Mouse (Mus musculus): ENCODE results near the gene Selenon. TPM values are rescaled to one million over a fixed set of nuclear protein-coding genes. Genes with fewer than 3 reads are reported as not detected.

The Selenon gene
- polyA plus RNA-seq, 1 experiment from 2014 or later = 6.8 TPM

- Histone ChIP-seq H3K4me3 (ENCODE audit: low read depth, low read length) (no peak overlapping the region), H3K4me2 (replicated peaks; ENCODE audit: low read depth) (no peak overlapping the region), H3K27ac (ENCODE audit: low read depth, low read length) (no peak overlapping the region), H3K36me3 (ENCODE audit: control insufficient read depth, insufficient read depth) (no peaks in the 10 kb centered on the region), H3K9ac (ENCODE audit: low read depth, low read length) (no peak overlapping the region), H3K27me3 (replicated peaks; ENCODE audit: control insufficient read depth, insufficient read depth, low read length) (no peaks in the 10 kb centered on the region), H3K4me1 (replicated peaks; ENCODE audit: control insufficient read depth, insufficient read depth, low read length) (no peaks in the 10 kb centered on the region), H3K9me3 (ENCODE audit: control insufficient read depth) (no peaks in the 10 kb centered on the region)
- no peak for TF ChIP-seq CTCF (IDR thresholded peaks at IDR 0.05; ENCODE audit: low read depth)
- ATAC-seq = no peak
- 86% methylated on average over 9 of the region's 9 CpGs for WGBS
Measured at GRCm38 (mm10) chr4:134588287-134588686, 36.3 kb upstream of the Selenon start.

DNA sequence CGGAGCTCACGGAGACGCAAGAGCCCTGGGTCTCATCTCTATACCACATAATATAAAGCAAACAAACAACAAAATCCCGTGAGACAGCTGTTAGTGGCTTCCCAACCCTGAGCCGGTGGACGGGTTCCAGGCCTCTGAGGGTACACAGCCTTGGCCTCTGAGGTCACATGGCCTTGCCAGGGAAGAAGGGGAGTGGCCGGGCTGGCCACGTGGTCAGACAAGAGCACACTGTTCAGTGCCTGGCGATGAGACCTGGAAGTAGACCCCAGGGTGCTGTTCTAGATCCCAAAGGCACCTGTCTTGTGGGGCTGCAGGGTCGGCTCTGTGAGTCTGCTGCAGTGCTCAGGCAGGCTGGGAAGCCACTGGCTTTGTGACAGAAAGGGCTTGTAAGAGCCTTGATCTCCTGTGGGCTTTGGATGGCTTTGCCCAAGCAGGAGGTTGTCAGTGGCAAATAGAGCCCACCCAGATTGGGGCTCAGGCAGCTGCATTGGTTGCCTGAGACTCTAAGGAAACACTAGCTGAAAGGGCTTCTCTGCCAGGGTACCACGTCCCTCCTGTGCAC lies 35.8 kb upstream of the Selenon start:
- no peak overlapping the region for H3K4me3 ChIP-seq (ENCODE audit: low read depth, low read length)
- H3K27ac ChIP-seq (ENCODE audit: low read depth, low read length) = no peak overlapping the region
- H3K27me3 ChIP-seq (replicated peaks; ENCODE audit: control insufficient read depth, insufficient read depth, low read length) = no peaks in the 10 kb centered on the region
- ATAC-seq = no peak
- no peak overlapping the region for H3K4me2 ChIP-seq (replicated peaks; ENCODE audit: low read depth)
- no peaks in the 10 kb centered on the region for H3K36me3 ChIP-seq (ENCODE audit: control insufficient read depth, insufficient read depth)
- WGBS = 51% methylated on average over 11 of the region's 11 CpGs
- H3K9me3 ChIP-seq (ENCODE audit: control insufficient read depth) = no peaks in the 10 kb centered on the region
- H3K9ac ChIP-seq (ENCODE audit: low read depth, low read length) = no peak overlapping the region
- H3K4me1 ChIP-seq (replicated peaks; ENCODE audit: control insufficient read depth, insufficient read depth, low read length) = no peaks in the 10 kb centered on the region
- TF ChIP-seq CTCF (IDR thresholded peaks at IDR 0.05; ENCODE audit: low read depth) = no peak

DNA sequence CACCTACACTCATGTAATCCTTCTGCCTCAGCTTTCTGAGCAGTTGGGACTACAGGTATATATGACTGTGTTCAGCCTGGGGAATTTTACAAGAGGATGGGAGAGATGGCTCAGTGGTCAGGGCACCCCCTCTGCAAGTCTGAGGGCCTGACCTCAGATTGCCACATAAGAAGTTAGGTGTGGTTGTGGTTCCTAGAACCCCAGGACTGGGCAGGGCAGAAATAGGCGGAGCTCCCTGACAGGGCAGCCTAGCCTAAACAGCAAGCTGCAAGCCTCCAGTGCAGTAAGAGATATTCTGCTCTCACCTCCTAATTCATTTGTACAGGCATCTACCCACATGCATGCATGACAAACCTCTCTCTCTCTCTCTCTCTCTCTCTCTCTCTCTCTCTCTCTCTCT lies 34.7 kb upstream of the Selenon start:
- 79% methylated on average over 1 of the region's 1 CpGs for WGBS
- Histone ChIP-seq H3K9me3 (ENCODE audit: control insufficient read depth) (no peaks in the 10 kb centered on the region), H3K4me1 (replicated peaks; ENCODE audit: control insufficient read depth, insufficient read depth, low read length) (no peaks in the 10 kb centered on the region), H3K9ac (ENCODE audit: low read depth, low read length) (no peak overlapping the region), H3K4me2 (replicated peaks; ENCODE audit: low read depth) (no peak overlapping the region), H3K27ac (ENCODE audit: low read depth, low read length) (no peak overlapping the region), H3K27me3 (replicated peaks; ENCODE audit: control insufficient read depth, insufficient read depth, low read length) (no peaks in the 10 kb centered on the region), H3K4me3 (ENCODE audit: low read depth, low read length) (no peak overlapping the region), H3K36me3 (ENCODE audit: control insufficient read depth, insufficient read depth) (no peaks in the 10 kb centered on the region)
- no peak for ATAC-seq
- TF ChIP-seq CTCF (IDR thresholded peaks at IDR 0.05; ENCODE audit: low read depth) = no peak

DNA sequence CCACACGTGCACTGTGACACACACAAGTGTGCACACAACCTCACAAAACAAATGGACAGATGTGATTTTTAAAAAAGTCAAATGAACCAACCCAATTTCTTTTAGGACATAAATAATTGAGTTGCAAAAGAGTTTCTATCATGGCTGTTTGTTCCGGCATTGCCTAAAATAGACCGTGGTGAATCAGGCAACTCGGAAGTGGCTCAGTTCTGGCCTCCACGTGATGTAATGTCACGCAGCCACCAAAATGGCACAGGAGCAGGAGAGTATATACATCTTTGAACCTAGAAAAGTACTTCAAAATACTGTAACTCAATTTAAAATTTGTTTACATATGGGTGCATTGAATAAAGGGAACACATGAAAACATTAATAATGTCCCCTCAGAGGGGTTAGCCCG lies 34.2 kb upstream of the Selenon start:
- H3K4me3 ChIP-seq (ENCODE audit: low read depth, low read length) = no peak overlapping the region
- H3K4me2 ChIP-seq (replicated peaks; ENCODE audit: low read depth) = no peak overlapping the region
- H3K27ac ChIP-seq (ENCODE audit: low read depth, low read length) = no peak overlapping the region
- H3K27me3 ChIP-seq (replicated peaks; ENCODE audit: control insufficient read depth, insufficient read depth, low read length) = no peaks in the 10 kb centered on the region
- H3K9me3 ChIP-seq (ENCODE audit: control insufficient read depth) = no peaks in the 10 kb centered on the region
- no peak overlapping the region for H3K9ac ChIP-seq (ENCODE audit: low read depth, low read length)
- 80% methylated on average over 7 of the region's 7 CpGs for WGBS
- no peak for TF ChIP-seq CTCF (IDR thresholded peaks at IDR 0.05; ENCODE audit: low read depth)
- no peaks in the 10 kb centered on the region for H3K36me3 ChIP-seq (ENCODE audit: control insufficient read depth, insufficient read depth)
- ATAC-seq = no peak
- no peaks in the 10 kb centered on the region for H3K4me1 ChIP-seq (replicated peaks; ENCODE audit: control insufficient read depth, insufficient read depth, low read length)

GRCm38 (mm10) chr4:134583513-134583912 lies 31.5 kb upstream of the Selenon start:
- no peaks in the 10 kb centered on the region for H3K36me3 ChIP-seq (ENCODE audit: control insufficient read depth, insufficient read depth)
- H3K4me3 ChIP-seq (ENCODE audit: low read depth, low read length) = no peak overlapping the region
- no peak overlapping the region for H3K9ac ChIP-seq (ENCODE audit: low read depth, low read length)
- no peak overlapping the region for H3K27ac ChIP-seq (ENCODE audit: low read depth, low read length)
- no peak for ATAC-seq
- no peaks in the 10 kb centered on the region for H3K9me3 ChIP-seq (ENCODE audit: control insufficient read depth)
- TF ChIP-seq CTCF (IDR thresholded peaks at IDR 0.05; ENCODE audit: low read depth) = peak; percentile 77
- H3K27me3 ChIP-seq (replicated peaks; ENCODE audit: control insufficient read depth, insufficient read depth, low read length) = no peaks in the 10 kb centered on the region
- no peaks in the 10 kb centered on the region for H3K4me1 ChIP-seq (replicated peaks; ENCODE audit: control insufficient read depth, insufficient read depth, low read length)
- 64% methylated on average over 3 of the region's 3 CpGs for WGBS
- H3K4me2 ChIP-seq (replicated peaks; ENCODE audit: low read depth) = no peak overlapping the region

GRCm38 (mm10) chr4:134581365-134581764 lies 29.4 kb upstream of the Selenon start:
- no peak for ATAC-seq
- WGBS = 57% methylated on average over 8 of the region's 8 CpGs
- no peaks in the 10 kb centered on the region for H3K9me3 ChIP-seq (ENCODE audit: control insufficient read depth)

More at GRCm38 (mm10) chr4:134581365-134581764, 29.4 kb upstream of the Selenon start:
- Histone ChIP-seq H3K9ac (ENCODE audit: low read depth, low read length) (no peak overlapping the region), H3K4me1 (replicated peaks; ENCODE audit: control insufficient read depth, insufficient read depth, low read length) (no peaks in the 10 kb centered on the region), H3K4me3 (ENCODE audit: low read depth, low read length) (no peak overlapping the region), H3K4me2 (replicated peaks; ENCODE audit: low read depth) (no peak overlapping the region), H3K27me3 (replicated peaks; ENCODE audit: control insufficient read depth, insufficient read depth, low read length) (no peaks in the 10 kb centered on the region), H3K36me3 (ENCODE audit: control insufficient read depth, insufficient read depth) (no peaks in the 10 kb centered on the region), H3K27ac (ENCODE audit: low read depth, low read length) (no peak overlapping the region)
- no peak for TF ChIP-seq CTCF (IDR thresholded peaks at IDR 0.05; ENCODE audit: low read depth)

Data from intestine, postnatal 0 days (tissue).